Mouse (Mus musculus): ENCODE measurements around the gene Olfr721-ps1. TPM values are rescaled to one million over a fixed set of nuclear protein-coding genes. Genes with fewer than 3 reads are reported as not detected.

The Olfr721-ps1 gene
- polyA plus RNA-seq (2012; rRNA removed) = not detected in 2 replicates

GRCm38 (mm10) chr14:14400998-14401397, at the start of gene Olfr721-ps1:
TSS of gene Olfr721-ps1 (plus strand) at chr14:14401298.

Other genes with a start within 250 kb of the Olfr721-ps1 start
- gene Olfr720, start 214.5 kb upstream of the Olfr721-ps1 start, polyA plus RNA-seq (2012; rRNA removed) = not detected in 2 replicates
- gene Olfr31, start 78.5 kb upstream of the Olfr721-ps1 start, polyA plus RNA-seq (2012; rRNA removed) = not detected in 2 replicates
- 15.4 and 37.1 TPM in 2 replicates for gene Il3ra, start 55.0 kb upstream of the Olfr721-ps1 start, polyA plus RNA-seq (2012; rRNA removed)

All from stomach, adult 2 months (tissue).